Mouse (Mus musculus) embryonic stem cell, embryonic (primary cell): ENCODE data around the gene Snip1.

Experiments used
- CTCF ChIA-PET, 4 experiments: fragments of 300-600 bp in 2 of 4; fragments of 350-600 bp in 2 of 4; sonication (Branson Sonifier 250); formaldehyde crosslinking; loops; one replicate each; lab custom pipeline; 2022; ENCODE audit warnings: inconsistent platforms in 2 of 4; lab: Charles Lee
- POLR2A ChIA-PET, 4 experiments: fragments of 300-600 bp in 2 of 4; fragments of 350-600 bp in 2 of 4; sonication (Branson Sonifier 250); formaldehyde crosslinking; loops; one replicate each; lab custom pipeline; 2022; ENCODE audit warnings: antibody characterized with exemption in 4 of 4, inconsistent platforms in 1 of 4; lab: Charles Lee

Snip1 gene

DNA sequence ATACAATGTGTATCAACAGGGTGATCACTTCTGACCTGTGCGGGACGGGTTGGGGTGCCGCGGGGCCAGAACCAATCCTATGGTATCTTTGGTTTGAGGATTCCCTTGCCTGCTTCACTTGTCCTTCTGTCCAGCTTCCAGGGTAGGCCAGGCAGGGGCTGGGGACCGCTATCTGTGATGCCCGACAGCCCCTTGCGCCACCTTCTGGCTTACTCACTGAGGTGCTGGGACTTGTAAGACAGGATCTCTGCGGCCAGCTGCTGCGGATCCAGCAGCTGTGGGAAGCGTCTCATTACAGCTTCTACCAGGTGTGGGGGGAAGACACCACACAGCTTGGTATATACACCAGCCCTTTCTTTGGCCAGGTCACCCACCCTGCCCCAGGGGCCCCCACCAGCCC, 52.6 kb downstream of the Snip1 start:
- ChIA-PET POLR2A (interaction anchor here in 2 of 4 experiments (0.6 to 5.0 kb wide), 10 partner anchors 9 to 59 kb away, joined by 3 to 21 read pairs (median 3); partner anchors contain the start of gene Meaf6 (in 1 of the 2)), CTCF (interaction anchor here (0.6 to 3.0 kb wide), 14 partner anchors 14 to 487 kb away, joined by 3 to 9 read pairs (median 4); no protein-coding TSS in a partner anchor)

DNA sequence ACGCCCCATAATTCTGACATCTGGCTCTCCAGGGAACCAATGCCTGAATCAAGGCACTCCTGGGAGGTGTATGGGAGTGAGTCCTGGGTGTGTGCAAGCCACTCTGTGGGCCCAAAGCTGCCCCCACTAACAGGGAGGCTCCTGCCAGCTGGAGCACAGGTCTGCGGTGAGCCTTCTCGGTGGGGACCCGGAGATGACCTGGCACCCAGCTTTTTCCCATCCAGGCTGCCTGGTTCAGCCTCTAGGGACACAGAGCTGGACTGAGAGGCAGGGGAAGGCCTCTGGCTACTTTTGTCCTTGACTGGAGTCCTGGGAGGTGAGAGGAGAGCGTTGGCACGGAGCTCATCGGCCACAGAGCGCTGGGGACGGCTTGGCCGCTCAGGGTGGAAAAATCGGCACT, 53.2 kb downstream of the Snip1 start:
- ChIA-PET CTCF (interaction anchor here (0.6 to 3.0 kb wide), 14 partner anchors 13 to 428 kb away, joined by 3 to 9 read pairs (median 4); no protein-coding TSS in a partner anchor), POLR2A (interaction anchor here in 2 of 4 experiments (0.6 to 5.0 kb wide), 12 partner anchors 8 to 58 kb away, joined by 3 to 21 read pairs (median 3); partner anchors contain the start of gene Meaf6 (in 1 of the 2))

DNA sequence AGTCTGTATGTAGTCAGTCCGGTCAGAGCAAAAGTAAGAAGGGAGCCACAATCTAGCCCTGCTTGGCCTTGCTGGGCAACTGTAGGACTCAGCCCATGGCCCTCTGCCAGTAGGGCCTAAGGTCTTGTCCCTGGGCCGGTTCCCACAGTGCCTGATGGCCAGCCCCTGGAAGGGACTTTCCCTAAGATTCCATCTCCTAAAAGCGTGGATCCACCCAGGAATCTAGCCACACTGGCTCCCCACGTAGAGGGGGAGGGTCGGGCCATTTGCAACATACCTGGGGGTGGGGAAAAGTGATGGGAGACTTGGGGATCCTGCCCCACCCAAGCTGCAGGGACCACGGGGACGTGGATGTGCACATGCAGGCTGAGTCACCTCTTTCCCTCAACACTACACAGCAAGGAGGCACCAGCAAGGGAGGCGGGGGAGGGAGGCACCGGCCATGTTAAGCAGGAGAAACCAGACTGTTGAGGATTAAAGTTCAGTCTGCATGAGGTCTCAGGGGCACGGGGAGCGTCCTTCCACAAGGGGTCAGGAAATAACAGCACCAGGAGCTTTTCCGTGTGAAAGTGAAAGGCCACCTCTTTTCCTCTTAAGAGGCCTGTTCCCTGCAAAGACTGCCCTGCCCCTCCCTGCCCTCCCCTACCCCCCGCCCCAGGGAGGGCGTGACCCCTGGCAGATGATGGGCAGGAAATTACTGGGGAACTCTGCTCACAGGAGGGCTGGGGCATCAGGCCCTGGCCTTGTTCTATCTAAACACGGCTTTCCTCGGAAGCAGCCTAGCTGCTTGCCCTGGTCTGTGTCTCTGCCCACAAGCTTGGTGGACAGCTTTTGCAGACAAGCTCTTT, 56.2 kb downstream of the Snip1 start:
- ChIA-PET CTCF (interaction anchor here in 2 of 4 experiments (0.5 to 0.8 kb wide), 2 partner anchors 8 to 36 kb away, joined by 3 to 4 read pairs; no protein-coding TSS in a partner anchor), POLR2A (interaction anchor here in 2 of 4 experiments (0.8 to 2.1 kb wide), 6 partner anchors 9 to 855 kb away, joined by 3 to 6 read pairs (median 4); partner anchors contain the start of gene Meaf6 (in 1 of the 2))

DNA sequence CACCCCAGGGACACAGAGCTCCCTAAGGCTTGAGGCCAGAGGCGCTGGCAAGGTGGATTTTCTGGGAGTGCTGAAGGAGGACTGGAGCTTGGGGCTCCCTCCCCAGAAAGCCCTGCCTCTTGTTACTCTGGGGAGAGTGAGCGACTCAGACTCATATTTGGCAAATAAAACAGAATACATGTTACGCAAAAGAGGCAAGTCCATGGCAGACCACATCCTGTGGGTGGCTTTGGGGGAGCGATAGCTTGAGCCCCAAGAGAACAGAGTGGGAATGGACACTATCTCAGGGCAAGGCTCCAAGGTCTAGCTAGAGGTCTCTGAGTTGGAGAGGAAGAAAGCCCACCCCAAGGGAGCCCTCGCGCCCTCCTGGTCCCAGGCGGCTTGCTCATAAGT, 56.8 kb downstream of the Snip1 start:
- CTCF ChIA-PET, result interaction anchor here in 3 of 4 experiments (0.5 to 0.8 kb wide), 3 partner anchors 9 to 408 kb away, joined by 3 to 4 read pairs (median 4); no protein-coding TSS in a partner anchor
- POLR2A ChIA-PET, result interaction anchor here in 2 of 4 experiments (0.8 to 2.1 kb wide), 8 partner anchors 9 to 855 kb away, joined by 3 to 6 read pairs (median 3); partner anchors contain the start of gene Meaf6 (in 1 of the 2)
